Mouse (Mus musculus) spleen, adult 2 months (tissue): Measurements from ENCODE around the gene Rad9b. TPM values are rescaled to one million over a fixed set of nuclear protein-coding genes. Genes with fewer than 3 reads are reported as not detected.
A peak's percentile ranks its signal among the peaks of the same experiment; 100 is the strongest.

Source experiments
- DNase-seq, 2 experiments: peaks; one replicate each; pipeline versions ENCODE4 v3.0.0 to v3.0.0-alpha.2; 2012 to 2021; ENCODE audit warnings: low spot score in 2 of 2, low read depth in 1 of 2
- H3K27ac ChIP-seq: fragments of 200-500 bp; 2 replicates; pipeline ENCODE4 v1.5.1; 2012; ENCODE audit warnings: low read length, inconsistent platforms; ENCODE audit not compliant: insufficient read depth
- H3K27me3 ChIP-seq: fragments of 200-500 bp; 2 replicates; pipeline ENCODE4 v1.6.1; 2012; ENCODE audit warnings: mild to moderate bottlenecking, moderate library complexity, low read length, inconsistent platforms; ENCODE audit not compliant: control insufficient read depth, insufficient read depth
- H3K36me3 ChIP-seq: fragments of 200-500 bp; 2 replicates; pipeline ENCODE4 v1.6.1; 2012; ENCODE audit warnings: mild to moderate bottlenecking, low read length, inconsistent platforms; ENCODE audit not compliant: control insufficient read depth, insufficient read depth
- H3K4me1 ChIP-seq: fragments of 200-500 bp; 2 replicates; pipeline ENCODE4 v1.6.1; 2011; ENCODE audit warnings: inconsistent platforms; ENCODE audit not compliant: control insufficient read depth, insufficient read depth, insufficient read length
- H3K4me3 ChIP-seq: fragments of 200-500 bp; 2 replicates; pipeline ENCODE4 v1.5.1; 2011; ENCODE audit warnings: mild to moderate bottlenecking, inconsistent platforms; ENCODE audit not compliant: insufficient read depth, insufficient read length; ENCODE audit errors: extremely low read depth
- CTCF ChIP-seq: fragments of 200-500 bp; IDR thresholded peaks from 2 replicates; pipeline ENCODE4 v1.5.1; 2011; ENCODE audit warnings: mild to moderate bottlenecking, inconsistent platforms; ENCODE audit not compliant: insufficient read depth, insufficient read length, insufficient replicate concordance; ENCODE audit errors: extremely low read depth
- POLR2A ChIP-seq: fragments of 200-500 bp; IDR thresholded peaks from 2 replicates; pipeline ENCODE4 v1.6.1; 2011; ENCODE audit warnings: low read depth, low read length, inconsistent platforms
- WGBS: fragments of 180-500 bp; shearing (Covaris S2); methylation state at CpG from one replicate; pipeline ENCODE4 v1.1.7; 2018; 5-methylcytosine and 5-hydroxymethylcytosine counted together
- polyA plus RNA-seq: library from polyadenylated mRNA; depleted of rRNA; stranded (reverse); fragments of >200 nt; gene quantifications from 2 replicates; pipeline ENCODE4 v1.2.3, GENCODE M21; 2012

Rad9b gene
- polyA plus RNA-seq, 1 experiment: 3.8 TPM

DNA sequence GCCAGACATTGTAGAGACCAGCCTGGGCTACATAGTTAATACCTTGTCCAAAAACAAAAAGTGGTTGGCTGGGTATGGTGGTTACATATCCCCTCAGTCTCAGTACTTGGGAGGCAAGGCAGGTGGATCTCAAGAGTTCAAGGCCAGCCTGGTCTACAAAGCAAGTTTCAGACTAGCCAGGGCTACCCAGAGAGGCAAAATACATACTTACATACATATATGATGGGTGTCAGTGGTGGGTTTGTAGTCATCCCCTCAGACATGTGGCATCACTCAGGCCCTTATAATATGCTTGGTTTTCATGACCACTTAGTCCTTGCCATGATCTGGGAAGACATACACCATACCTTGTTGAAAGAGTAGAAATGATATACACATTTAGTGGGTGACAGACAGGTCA, 36.6 kb upstream of the Rad9b start:
- Histone ChIP-seq H3K27me3 (no peaks in the 10 kb centered on the region), H3K4me1 (no peaks in the 10 kb centered on the region; the same call in 1 of the 2 replicates), H3K36me3 (no peaks in the 10 kb centered on the region), H3K4me3 (no peak overlapping the region), H3K27ac (no peak overlapping the region)
- TF ChIP-seq CTCF (no peak), POLR2A (no peak)
- DNase-seq: no peak

- H3K4me3 ChIP-seq: no peak overlapping the region
- no peak overlapping the region for H3K27ac ChIP-seq
- no peaks in the 10 kb centered on the region for H3K36me3 ChIP-seq
- 94% methylated on average over 5 of the region's 5 CpGs for WGBS
- no peaks in the 10 kb centered on the region for H3K27me3 ChIP-seq
- no peaks in the 10 kb centered on the region; the same call in 1 of the 2 replicates for H3K4me1 ChIP-seq
- TF ChIP-seq POLR2A (no peak), CTCF (no peak)
- no peak for DNase-seq
Measured at GRCm38 (mm10) chr5:122390006-122390405, 36.0 kb upstream of the Rad9b start.

DNA sequence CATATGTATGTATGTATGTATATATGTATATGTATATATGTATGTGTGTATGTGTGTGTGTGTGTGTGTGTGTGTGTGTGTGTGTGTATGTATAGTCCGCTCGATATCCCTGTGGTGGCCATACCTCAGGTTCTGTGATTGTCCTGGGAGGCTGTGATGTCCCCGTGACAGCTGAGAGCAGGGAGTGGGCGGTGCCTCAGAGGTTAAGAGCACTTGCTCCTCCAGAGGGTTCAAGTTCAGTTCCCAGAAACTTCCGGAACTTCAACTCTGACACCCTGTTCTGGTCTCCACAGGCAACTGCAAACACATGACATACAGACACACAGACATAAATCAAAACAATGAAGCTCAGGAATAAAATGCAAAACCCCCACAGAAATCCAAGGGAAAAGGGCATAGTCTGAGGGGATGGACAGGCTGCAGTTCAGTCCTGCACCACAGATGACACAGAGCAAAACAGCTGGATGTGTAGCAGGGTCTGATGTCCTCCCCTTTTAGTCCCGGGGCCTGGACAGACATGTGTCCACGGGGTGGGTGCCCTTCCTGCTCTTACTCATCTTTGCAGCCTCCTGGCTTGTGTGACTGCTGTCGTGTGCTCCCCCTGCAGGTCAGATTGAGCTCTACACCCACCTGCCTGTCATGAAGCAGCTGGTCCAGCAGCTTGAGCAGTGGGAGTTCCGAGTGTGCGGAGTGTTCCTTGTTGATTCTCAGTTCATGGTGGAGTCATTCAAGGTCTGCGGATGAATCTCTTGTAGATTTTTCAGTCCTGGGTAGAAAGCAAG, 25.5 kb upstream of the Rad9b start:
- Histone ChIP-seq H3K4me1 (no peaks in the 10 kb centered on the region), H3K36me3 (peaks cover 21% of the 10 kb centered on the region), H3K4me3 (no peak overlapping the region), H3K27ac (no peak overlapping the region), H3K27me3 (no peaks in the 10 kb centered on the region)
- peak; percentile 56 to 66 for DNase-seq
- TF ChIP-seq POLR2A (no peak), CTCF (peak; percentile 92; the same call in 1 of the 2 replicates)
- WGBS: 59% methylated on average over 11 of the region's 11 CpGs

DNA sequence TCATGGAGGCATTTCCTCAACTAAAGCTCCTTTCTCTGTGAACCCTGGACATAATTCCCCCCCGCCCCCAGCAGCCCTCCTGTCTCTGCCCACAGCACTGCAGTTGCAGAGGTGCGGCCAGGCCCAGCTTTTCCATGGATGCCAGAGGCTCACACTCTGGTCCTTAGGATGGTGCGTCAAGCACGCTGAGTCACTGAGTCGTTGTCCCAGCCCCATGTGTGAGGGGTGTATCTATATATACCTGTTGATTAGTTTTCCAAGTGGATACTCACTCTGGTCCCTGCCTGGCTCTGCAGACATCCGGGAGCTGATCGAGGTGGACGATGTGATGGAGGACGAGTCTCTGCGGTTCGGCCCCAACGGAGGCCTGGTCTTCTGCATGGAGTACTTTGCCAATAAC, 24.1 kb upstream of the Rad9b start:
- DNase-seq: no peak
- TF ChIP-seq POLR2A (no peak), CTCF (no peak)
- no peaks in the 10 kb centered on the region; the same call in 1 of the 2 replicates for H3K4me1 ChIP-seq
- 96% methylated on average over 12 of the region's 12 CpGs for WGBS
- peaks cover 21% of the 10 kb centered on the region for H3K36me3 ChIP-seq
- no peak overlapping the region for H3K27ac ChIP-seq
- H3K4me3 ChIP-seq: no peak overlapping the region
- no peaks in the 10 kb centered on the region for H3K27me3 ChIP-seq

- Histone ChIP-seq H3K27ac (no peak overlapping the region), H3K4me3 (no peak overlapping the region), H3K36me3 (peaks cover 16% of the 10 kb centered on the region), H3K27me3 (no peaks in the 10 kb centered on the region), H3K4me1 (no peaks in the 10 kb centered on the region; the same call in 1 of the 2 replicates)
- WGBS: 87% methylated on average over 4 of the region's 4 CpGs
- TF ChIP-seq CTCF (no peak), POLR2A (no peak)
- DNase-seq: no peak
Measured at GRCm38 (mm10) chr5:122377101-122377833, 23.2 kb upstream of the Rad9b start.

DNA sequence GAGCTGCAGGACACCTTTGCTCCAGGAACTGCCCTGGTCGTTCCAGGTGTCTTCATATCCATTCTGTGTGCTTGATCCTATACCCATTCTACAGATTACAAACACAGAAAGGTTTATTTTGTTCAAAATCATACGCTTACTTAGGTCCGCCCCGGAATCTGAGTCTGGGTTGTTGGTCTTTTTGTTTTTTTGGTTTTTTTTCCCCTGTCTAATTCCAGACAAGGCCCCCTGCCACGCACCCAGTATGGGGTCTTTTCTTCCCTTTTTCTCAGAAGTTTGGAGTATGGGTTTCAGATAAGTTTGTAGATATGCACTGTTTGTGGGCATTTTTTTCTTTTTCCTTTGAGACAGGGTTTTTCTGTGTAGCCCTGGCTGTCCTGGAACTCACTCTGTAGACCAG, 18.8 kb upstream of the Rad9b start:
- H3K4me3 ChIP-seq: peak overlapping the region; percentile 89
- peaks cover 1% of the 10 kb centered on the region; the same call in 1 of the 2 replicates for H3K36me3 ChIP-seq
- no peaks in the 10 kb centered on the region for H3K27me3 ChIP-seq
- peaks cover 2% of the 10 kb centered on the region; the same call in 1 of the 2 replicates for H3K4me1 ChIP-seq
- WGBS: 6% methylated on average over 5 of the region's 5 CpGs
- DNase-seq: no peak
- TF ChIP-seq POLR2A (no peak), CTCF (no peak)
- H3K27ac ChIP-seq: peak overlapping the region; percentile 95
